Mouse (Mus musculus): ENCODE results near the gene Letm1. TPM values are rescaled to one million over a fixed set of nuclear protein-coding genes. Genes with fewer than 3 reads are reported as not detected.

Letm1 gene
- total and polyA plus RNA-seq, 3 experiments = 116 to 156 (median 125) TPM

GRCm38 (mm10) chr5:33706350-33706629, 76.3 kb downstream of the Letm1 start:
- no peak for DNase-seq

DNA sequence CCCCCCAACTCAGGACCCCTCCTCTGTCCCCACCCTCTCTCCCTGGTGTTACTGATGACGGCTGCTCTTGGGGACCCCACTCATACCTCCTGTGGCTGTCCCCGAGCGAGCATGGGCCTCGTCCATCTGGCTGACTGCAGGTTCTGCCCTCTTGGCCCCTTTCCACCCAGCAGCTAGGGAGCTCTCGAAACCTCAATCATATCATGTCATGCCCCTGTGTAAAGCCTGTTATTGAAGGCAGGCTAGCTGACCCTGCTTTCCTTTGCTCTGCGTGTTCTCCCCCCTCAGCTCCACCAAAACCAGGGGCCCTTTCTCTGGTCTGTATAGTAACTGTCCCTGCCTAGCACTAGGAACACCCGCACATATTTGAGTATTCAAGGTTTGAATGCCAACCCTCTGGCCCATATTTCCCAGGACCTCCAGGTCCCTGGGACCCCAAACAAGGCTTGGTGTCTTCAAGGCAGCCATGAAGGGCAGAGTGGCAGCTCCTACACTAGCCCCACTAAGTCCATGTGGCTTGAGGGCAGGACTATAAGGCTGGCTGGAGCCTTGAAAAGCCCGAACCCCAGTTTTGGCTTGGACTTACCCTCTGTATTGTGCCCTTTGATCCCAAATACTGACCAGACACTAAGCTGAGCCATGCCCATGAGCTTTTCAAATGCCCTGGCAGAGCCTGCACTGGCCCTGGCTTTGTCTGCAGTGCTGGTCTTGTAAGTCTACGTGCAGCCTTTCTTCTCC, 76.8 kb downstream of the Letm1 start:
- no peak for DNase-seq

GRCm38 (mm10) chr5:33704945-33705611, 77.5 kb downstream of the Letm1 start:
- DNase-seq = no peak

DNA sequence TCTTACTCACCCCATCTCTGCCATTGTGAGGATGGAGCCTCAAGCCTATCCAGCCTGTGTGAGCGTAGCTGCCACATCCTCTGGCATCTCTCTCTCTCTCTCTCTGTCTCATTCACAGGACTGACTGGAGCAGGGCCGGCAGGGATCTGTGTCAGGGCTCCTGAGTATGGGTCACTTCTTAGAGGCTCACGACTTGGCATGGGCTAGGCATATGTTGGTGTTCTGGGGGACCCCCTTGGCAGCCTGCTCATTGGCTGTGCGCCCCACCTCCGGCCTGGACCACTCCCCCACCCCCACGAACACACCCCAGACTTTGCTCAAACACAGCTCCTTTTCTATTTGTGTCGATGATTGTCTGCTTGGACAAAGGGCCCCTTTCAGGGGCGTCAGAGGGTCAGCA, 78.6 kb downstream of the Letm1 start:
- DNase-seq = no peak

DNA sequence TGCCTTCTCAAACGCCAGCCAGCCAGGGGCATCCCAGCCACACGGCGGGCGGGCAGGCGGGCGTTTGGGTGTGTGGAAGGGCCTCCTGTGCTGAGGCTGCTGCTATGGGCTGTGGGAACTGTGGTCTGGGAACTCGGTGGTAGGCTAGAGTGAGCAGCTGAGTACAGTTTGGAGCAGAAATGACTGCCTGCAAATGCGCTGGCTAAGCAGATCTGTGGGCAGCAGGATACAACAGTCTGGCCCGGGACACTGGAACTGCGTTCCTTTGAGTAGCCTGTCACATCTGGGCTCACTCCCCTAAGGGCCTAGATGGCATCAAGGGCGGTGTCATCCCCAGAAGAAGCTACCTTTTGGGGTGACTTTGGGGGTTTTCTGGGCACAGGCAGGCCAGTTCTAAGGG, 80.8 kb downstream of the Letm1 start:
- DNase-seq = no peak

DNA sequence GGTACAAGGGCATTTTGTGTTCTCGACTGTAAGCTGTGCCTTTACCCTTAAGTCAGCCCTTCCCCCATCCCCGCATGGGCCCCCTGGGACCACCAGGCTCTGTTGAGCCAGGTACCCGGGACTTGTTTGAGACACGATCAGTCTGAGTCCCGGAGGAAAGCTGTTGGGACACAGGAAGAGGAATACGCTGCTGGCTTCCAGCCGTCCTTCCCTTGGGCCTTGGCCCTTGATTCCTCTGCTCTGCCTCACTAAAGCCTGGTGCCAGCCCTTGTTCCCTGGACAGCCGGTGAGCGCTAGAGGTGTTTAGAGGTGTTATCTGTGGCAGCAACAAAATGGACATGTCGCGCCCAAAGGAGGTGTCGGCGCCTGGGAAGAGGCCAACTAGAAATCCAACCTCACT, 82.6 kb downstream of the Letm1 start:
- DNase-seq = no peak

- no peak for DNase-seq
Observed at GRCm38 (mm10) chr5:33698669-33699068, 83.9 kb downstream of the Letm1 start.

- no peak for DNase-seq
Observed at GRCm38 (mm10) chr5:33697947-33698512, 84.6 kb downstream of the Letm1 start.

- DNase-seq = no peak
Observed at GRCm38 (mm10) chr5:33697534-33697933, 85.1 kb downstream of the Letm1 start.

DNA sequence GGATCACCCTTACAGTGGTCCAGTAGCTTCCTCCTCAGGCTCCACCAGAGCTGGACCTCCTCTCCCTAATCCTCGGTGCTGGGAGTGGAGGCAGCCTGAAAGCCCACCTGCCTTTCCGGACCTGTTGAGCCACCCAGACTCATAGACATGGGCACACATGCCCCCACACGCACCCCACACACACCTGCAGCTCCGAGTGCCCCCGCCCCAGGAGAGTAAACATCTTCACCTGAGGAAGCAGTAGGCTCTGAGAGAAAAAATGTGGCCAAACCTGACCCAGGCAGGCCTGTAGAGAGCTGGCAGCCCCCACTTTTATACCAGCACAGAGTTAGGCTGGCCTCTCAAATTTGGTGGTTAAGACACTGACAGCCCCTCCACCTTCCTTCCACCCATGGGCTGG, 86.2 kb downstream of the Letm1 start:
- no peak for DNase-seq

DNA sequence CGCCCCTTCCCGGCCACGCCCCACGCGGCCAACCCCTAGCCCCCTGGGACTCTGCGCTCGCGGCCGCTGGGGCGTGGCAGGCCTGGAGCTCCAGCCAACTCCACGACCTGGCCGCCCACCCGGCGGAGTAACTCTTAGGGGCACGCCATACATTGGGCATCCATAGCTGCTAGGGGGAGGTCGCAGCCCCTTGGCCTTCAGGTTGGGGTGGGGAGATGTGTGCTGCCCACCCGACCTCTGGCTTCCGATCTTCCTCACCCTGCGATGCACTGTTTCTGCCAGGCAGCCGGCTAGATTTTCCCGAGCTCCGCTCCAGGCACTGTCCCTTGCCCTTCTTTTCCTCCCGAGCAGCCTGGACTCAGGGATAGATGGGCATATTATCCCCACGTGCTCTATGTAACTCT, 86.9 kb downstream of the Letm1 start:
- no peak for DNase-seq

DNA sequence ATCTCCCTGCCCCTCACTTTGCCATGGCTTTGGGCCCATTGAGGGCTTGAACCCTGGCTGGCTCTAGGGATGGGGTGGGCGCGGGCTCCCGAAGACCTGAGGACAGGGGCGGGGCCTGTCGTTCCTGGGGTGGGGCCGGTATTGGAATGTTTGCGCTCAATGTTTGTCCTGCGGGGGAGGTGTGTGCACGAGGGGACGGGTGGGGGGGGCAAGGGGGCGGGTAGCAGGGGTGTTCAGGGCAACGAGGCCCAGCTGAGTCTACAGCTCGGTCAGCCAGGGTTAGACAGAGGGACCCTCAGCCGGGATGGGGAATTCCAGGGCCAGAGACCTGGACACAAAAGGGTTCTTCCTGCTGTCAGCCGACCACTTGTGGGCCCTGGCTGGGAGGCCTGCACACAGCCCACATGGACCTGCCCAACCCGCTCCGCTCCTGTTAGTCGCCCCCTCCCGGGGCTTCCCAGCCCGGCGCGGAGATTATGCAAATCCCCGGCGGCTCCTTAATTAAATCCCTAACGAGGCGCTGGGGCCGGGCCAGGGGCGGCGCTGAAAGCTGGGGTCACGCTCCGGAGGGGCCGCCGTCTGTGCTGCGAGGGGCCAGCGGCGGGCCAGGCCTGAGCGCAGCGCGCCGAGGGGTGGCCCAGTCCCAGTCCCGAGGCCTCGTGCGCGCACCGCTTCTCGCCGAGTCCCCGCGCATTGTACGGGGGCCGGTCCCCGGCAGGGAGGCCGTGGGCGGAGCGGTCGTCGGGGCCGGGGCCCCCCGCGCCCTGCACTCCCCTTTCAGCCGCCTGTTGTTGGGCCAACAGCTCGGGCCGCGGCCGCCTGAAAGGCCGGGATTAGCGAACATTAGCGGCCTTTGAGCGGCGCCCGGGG, 87.5 kb downstream of the Letm1 start:
- peak; percentile 28 for DNase-seq

DNA sequence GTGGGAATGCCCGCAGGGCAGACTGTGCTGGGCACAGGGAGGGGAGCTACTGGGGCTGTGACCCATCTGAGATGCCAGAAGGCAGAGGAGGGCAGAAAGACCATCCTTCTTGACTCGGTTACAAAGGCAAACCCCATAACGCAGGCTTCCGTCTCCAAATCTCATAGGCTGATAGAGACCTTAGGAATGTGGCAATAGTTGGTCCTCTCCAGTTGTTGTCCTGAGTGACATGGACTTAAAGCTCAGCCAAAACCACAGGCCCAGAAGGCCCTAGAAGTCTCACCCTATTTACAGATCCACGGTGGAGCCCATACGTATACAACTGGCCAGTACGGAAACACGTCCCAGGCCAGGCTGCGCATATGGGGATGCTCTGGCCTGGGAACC, 88.2 kb downstream of the Letm1 start:
- no peak for DNase-seq

DNA sequence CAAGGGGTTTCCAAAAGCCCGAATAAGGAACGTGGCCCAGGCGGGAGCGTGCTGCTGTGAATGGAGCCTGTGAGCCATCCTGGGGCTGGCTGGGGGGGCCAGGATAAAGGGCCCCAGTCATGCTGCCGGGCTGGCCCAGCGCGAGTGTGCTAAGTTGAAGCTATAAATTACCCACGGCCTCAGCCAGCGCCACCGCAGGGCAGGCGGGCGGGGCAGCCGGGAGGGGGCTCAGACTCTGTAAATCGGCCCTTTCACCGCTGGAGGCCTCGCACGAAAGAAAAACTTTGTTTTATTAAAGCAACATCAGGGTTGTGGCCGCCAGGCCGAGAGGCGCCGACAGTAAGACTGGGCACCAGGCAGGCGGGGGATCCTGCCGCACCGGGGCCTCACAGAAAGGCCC, 90.2 kb downstream of the Letm1 start:
- peak; percentile 21 for DNase-seq

DNA sequence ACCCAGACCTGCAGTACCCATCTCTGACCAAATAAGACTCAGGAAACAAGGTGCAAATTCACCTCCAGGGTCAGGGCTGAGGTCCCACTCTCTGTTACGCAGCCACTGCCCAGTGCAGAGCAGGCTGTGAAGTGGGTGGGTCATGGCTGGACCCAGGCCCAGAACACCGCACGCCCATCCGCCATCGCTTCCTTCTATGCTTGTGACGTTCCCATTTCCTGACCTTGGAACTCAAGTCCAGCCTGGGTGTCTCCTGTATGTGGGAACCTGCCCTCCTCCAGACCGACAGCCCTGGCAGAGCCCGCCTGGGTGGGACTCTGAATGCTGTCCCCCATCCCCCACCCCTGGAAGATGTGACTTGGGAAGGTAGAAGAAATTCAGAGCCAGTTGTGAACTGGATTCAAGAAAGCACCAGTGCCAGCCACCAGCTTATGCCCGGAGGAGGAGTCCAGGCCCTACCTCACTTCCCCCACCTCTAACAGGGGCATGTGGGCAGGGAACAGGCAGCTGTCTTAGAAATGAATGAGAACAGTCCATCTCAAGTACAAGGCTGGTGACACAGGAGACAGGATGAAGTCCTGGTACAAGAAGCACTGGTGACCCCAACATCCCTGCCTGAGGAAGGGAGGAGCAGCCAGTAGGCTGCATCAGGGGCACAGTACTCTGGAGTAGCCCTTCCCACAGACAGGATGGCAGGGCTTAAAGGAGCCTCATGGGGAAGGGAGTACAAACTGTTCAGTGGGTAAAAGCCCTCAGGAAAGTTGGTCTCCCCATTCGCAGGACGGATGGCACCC, 92.6 kb downstream of the Letm1 start:
- DNase-seq = peak; percentile 18

Other genes starting within 250 kb of the Letm1 start
- gene Fam53a, start 153.2 kb downstream of the Letm1 start, total RNA-seq (2021) = 10 to 100 TPM; 26.1 to 28.5 TPM
- gene Fam53a, start 153.2 kb downstream of the Letm1 start, polyA plus RNA-seq (2012; rRNA removed) = 74.4 and 97.8 TPM in 2 replicates
- under 1 TPM; 0.26 to 0.69 TPM for gene Gm9903, start 152.9 kb downstream of the Letm1 start, total RNA-seq (2021)
- gene Gm9903, start 152.9 kb downstream of the Letm1 start, polyA plus RNA-seq (2012; rRNA removed) = 0.09 and 0.15 TPM in 2 replicates
- 10 to 100 TPM; 29.4 to 37.7 TPM for gene Slbp, start 130.2 kb downstream of the Letm1 start, total RNA-seq (2021)
- 17.8 and 25.0 TPM in 2 replicates for gene Slbp, start 130.2 kb downstream of the Letm1 start, polyA plus RNA-seq (2012; rRNA removed)
- gene Tacc3, start 124.7 kb downstream of the Letm1 start, total RNA-seq (2021) = 1 to 10 TPM; 4.4 to 5.4 TPM
- 2.3 and 3.6 TPM in 2 replicates for gene Tacc3, start 124.7 kb downstream of the Letm1 start, polyA plus RNA-seq (2012; rRNA removed)
- 10 to 100 TPM; 27.5 to 31.0 TPM for gene Tmem129, start 124.4 kb downstream of the Letm1 start, total RNA-seq (2021)
- 80.4 and 90.5 TPM in 2 replicates for gene Tmem129, start 124.4 kb downstream of the Letm1 start, polyA plus RNA-seq (2012; rRNA removed)
- gene Fgfr3, start 61.1 kb downstream of the Letm1 start, total RNA-seq (2021) = 1 to 10 TPM; 2.2 to 3.6 TPM
- gene Fgfr3, start 61.1 kb downstream of the Letm1 start, polyA plus RNA-seq (2012; rRNA removed) = 3.7 and 5.2 TPM in 2 replicates
- gene Nsd2, start 37.9 kb upstream of the Letm1 start, total RNA-seq (2021) = 10 to 100 TPM; 32.8 to 37.4 TPM
- 3.4 and 3.9 TPM in 2 replicates for gene Nsd2, start 37.9 kb upstream of the Letm1 start, polyA plus RNA-seq (2012; rRNA removed)
- 10 to 100 TPM; 21.1 to 21.8 TPM for gene Nelfa, start 153.6 kb upstream of the Letm1 start, total RNA-seq (2021)
- gene Nelfa, start 153.6 kb upstream of the Letm1 start, polyA plus RNA-seq (2012; rRNA removed) = 35.8 and 38.4 TPM in 2 replicates
- gene Gm1673, start 200.6 kb upstream of the Letm1 start, total RNA-seq (2021) = 10 to 100 TPM; 15.7 to 36.8 TPM
- 219 and 360 TPM in 2 replicates for gene Gm1673, start 200.6 kb upstream of the Letm1 start, polyA plus RNA-seq (2012; rRNA removed)
- 10 to 100 TPM; 23.5 to 29.0 TPM for gene Nat8l, start 213.2 kb upstream of the Letm1 start, total RNA-seq (2021)
- gene Nat8l, start 213.2 kb upstream of the Letm1 start, polyA plus RNA-seq (2012; rRNA removed) = 32.6 and 55.5 TPM in 2 replicates